Mouse (Mus musculus): ENCODE measurements around the gene Lrrc75b.
A peak's percentile ranks its signal among the peaks of the same experiment; 100 is the strongest.

Gene Lrrc75b

DNA sequence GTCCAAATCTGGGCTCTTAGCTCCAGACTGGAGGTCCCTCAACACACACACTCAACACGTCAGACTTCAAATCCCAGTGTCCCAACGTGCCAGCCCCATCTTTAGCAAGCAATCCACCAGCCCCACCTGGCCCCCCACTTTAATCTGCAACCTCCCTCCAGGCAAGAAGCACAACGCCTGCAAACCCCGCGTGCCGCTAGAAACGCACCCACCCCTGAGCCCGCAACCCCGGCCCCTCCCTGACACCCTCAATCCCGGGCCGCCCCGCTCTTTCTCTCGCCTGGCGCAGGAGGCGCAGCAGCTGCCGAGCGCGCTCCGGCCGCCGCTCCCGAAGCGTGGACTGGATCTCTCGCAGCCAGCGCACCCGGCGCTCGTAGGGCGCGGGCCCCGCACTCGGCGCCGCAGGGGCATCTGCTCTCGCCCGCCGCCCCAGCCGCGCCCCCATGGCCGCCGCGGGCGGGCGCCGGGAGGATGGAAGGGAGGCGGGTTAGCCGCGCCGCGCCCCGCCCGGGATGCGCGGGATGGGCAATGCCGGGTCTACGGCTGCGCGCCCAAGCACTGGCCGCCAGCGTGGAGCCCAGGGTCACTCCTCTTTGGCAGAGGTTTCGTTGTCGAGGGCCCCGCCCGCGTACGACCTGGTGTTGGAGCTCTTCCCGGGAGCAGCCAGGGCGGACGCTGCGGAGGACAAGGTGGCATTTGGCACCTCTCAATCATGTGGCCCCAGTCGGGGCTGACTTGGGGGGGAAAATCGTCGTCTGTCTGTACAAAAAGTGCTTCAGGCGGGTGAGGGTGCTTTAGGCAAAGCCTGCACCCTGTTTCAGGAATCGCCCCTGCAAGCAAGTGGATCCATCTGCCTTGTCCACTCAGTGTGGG is at the start of gene Lrrc75b:
Lrrc75b (minus strand) TSS at position 655 of the 873 bp plus-strand sequence.
- DNase-seq = no peak

DNA sequence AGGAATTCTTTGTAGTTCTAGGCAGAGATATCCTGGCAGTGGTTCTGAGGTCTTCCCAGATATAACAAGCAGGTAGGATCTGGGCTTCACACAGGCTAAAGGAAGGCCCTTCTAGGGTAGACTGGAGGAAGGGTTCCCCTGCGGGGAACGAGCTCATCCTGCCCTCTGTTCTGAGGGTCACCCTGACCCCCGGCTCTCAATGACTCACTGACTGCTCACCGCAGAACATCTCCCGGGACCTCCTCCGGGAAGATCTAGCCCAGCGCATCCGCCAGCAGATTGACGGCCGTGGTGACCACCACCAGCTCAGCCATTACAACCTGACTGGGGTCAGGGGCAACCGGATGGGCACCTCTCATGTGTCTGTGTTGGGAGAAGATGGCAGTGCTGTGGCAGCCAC is 48.8 kb upstream of the Lrrc75b start:
- DNase-seq = no peak

DNA sequence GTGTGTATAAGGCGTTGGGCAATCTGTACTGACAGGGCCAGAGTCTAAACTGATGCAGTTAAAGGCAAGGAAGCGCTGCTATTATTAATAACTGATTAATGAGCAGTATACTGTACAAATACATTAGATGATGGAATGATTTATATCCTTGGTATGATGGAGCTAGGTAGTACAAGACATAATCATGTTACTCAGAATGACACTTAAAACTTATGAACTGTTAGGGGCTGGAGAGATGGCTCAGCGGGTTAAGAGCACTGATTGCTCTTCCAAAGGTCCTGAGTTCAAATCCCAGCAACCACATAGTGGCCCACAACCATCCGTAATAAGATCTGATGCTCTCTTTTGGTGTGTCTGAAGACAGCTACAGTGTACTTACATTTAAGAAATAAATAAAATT is 47.1 kb upstream of the Lrrc75b start:
- no peak for DNase-seq

DNA sequence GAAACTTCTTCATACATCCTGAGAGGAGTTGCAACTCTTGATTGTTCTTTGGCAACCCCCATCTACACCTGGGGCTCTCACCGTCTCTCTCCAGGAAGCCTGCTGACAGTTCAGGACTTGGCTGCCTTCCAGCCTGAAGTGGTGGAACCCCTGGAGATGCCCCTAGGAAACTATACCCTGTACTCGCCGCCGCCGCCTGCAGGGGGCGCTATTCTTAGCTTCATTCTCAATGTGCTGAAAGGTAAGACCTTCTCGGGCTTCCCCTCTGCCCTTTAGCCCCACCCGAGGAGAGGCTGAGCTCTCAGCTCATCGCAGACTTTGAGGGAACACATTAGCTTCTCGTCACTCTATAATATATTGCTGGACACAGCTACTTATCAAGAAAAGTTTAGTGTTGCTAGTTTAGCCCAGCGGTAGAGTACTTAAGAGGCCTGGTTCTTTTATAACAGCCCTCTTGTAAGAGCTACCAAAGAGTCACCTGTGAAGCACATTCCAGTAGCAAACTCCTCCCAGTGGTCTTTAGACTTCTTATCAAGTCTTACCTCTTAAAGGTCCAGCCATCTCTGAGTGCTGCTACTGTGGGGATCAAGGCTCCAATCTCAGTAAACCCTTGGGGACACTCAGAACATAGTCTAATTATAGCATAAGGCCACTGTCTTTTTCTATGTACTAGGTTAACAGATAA is 45.2 kb upstream of the Lrrc75b start:
- DNase-seq = peak in 1 of 2 experiments; percentile 31

DNA sequence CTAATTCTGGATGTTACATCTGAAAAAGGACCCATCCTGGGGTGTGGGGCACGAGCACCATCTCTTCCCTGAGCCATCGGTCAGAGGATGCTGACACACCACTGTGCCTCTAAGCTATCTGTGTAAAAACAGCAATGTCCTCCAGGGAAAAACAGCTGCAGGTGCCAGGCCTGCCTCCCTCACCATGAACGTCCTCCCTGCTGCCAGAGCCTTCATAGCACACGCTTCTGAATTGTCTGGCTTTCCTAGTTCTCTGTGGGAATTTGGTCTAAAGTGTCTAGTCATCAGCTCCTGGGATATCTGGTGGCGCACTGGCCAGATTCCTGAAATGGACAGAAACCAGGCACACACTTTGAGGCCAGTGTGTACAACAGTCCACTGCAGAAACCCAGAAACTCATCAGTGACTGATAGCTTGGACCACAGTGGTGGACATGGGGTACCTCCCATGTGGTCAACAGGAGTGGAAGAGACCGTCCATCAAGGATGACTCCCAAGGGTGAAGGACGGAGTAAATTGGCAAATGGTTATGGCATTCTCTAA is 40.1 kb upstream of the Lrrc75b start:
- no peak for DNase-seq

DNA sequence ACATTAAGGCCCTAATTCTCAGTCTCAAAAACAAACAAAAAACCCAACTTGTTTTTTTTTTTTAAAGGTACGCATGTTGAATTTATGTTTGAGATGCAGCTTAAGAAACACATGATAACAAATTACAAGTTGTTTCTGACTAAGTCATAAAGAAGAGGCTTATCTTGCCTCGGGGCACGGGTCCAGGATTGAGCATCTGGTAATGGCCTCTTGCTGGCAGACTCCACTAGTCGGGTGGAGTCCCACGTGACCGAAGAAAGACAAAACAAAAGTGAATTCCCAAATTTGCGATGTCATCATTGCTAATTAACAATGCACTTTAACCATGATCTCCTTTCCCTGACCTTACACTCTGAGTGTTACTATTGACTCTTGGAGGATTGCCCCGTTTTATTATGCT is 35.9 kb upstream of the Lrrc75b start:
- DNase-seq = no peak

DNA sequence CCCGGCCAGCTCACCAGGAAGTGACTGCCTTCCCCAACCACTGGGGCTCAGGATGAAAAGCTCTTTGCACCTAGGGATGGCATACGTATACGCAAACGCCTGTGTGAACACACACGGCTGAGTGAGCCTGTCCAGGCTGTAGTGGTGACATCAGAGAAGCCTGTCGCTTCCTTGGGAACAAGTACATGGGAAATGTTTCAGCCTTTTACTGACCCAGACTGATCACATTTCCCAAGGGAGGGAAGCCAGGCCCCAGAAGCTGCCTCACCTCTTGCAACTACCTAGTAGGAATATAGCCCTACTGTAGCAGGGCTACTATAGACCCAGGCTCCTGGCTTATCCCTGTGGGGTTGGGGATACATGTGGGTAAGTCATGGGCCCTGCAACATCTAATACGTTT is 32.5 kb upstream of the Lrrc75b start:
- DNase-seq = peak in 1 of 2 experiments; percentile 32

DNA sequence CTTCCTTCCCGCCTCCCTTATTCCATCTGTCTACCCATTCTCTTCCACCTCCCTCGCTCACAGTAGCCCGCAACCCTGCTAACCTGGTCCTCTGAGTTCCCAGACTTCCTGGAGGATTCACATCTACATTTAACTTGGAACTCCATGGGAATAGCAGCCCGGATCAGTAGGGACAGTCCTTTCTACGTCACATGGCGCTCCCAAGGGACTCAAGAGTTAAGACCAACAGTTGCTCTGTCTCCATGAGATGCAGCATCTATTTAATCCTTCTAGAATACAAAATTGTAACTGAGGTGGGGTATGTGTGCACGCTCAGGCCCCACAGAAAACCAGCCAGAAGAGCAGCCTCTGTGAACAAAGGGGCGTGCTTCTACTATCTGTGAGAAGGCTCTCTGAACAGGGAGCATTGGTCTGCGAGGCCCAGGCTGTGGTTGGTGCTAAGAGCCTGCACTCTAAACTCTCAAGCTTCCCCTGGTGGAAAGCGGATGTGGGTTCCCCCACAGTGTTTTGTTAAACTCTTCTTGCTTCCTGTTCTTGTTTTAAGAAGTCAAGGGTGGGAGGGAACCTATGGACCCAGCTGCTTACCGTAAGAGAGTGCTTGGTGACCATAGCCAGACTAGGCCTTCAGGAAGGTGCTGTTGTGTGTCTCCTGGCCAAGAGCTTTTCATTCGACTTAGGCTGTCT is 31.2 kb upstream of the Lrrc75b start:
- DNase-seq = peak; percentile 71 to 81

- DNase-seq = peak in 1 of 2 experiments; percentile 44
These were observed 29.5 kb upstream of the Lrrc75b start for GRCm38 (mm10) chr10:75589651-75590050.

GRCm38 (mm10) chr10:75589129-75589528 is 29.0 kb upstream of the Lrrc75b start, which contains the start of gene Ggt5:
Gene Ggt5, plus strand, starts transcription at chr10:75589340.
- peak in 1 of 2 experiments; percentile 30 for DNase-seq

- no peak for DNase-seq
These were observed 28.2 kb upstream of the Lrrc75b start for GRCm38 (mm10) chr10:75588336-75588735.

- no peak for DNase-seq
These were observed 27.7 kb upstream of the Lrrc75b start for GRCm38 (mm10) chr10:75587781-75588180.

GRCm38 (mm10) chr10:75586553-75586879 is 26.4 kb upstream of the Lrrc75b start:
- no peak for DNase-seq

DNA sequence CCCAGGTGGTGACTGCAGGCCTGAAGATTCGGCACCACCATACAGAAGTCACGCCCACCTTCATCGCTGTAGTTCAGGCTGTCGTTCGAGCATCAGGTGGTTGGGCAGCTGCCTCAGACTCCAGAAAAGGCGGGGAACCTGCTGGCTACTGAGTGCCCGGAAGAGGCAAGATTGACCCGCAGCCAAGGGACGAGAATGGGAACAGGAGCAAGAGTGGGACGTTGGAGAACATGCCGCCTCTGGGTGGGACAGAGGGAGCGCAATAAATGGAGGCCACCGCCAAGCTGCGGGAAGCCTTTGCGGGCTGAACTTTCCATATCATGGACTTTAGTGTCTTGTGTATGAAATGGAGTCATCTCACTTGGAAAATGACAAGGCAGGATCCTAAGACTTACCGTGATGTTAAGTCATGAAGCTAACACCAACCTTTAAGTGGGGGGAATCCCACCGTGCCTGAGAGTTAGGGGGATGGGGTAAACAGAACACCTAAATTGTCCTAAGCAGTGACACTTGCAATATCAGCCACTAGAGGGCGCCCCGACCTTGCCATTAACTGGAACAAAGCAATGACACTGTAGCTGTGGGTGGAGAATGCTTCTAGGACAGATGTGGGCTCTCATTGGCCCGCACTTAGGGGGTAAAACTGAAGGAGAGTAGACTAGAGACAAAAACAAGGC is 25.9 kb upstream of the Lrrc75b start:
- peak; percentile 71 to 92 for DNase-seq

GRCm38 (mm10) chr10:75579129-75579528 is 19.0 kb upstream of the Lrrc75b start:
- no peak for DNase-seq

DNA sequence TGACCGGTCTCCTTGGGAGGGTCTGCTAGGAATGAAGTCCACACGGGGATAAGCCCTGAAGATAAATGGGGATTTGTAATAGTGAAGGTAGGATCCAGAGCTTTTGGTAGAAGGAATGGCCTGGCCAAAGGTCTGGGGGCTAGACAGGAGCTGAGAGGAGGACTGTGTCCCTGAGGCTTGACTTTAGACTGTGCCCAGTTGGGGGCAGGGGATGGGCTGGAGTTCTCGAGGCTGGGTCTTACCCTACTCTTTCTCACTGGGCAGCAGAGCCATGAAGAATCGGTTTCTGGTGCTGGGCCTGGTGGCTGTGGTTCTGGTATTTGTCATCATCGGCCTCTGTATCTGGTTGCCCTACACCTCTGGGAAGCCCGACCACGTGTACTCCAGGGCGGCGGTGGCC is 13.8 kb upstream of the Lrrc75b start:
- no peak for DNase-seq

DNA sequence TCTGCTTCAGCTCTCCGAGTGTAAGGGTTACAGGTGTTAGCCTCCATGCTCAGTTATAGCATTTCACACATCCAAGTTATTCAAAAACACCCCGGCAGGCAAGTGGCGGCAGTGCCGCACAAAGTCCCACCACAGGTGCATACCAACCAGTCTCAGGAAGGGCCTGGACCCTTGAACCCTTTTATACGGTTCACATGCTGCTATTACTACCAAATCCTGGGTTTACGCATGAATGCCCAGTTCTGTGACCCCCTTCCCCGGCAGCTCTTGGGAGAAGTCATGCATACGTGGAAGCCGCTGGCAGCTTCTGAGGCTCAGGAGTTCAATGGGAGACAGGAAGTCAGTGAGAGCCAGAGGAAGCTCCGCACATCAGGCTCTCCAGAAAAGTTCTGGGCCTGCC is 13.1 kb upstream of the Lrrc75b start:
- no peak for DNase-seq

DNA sequence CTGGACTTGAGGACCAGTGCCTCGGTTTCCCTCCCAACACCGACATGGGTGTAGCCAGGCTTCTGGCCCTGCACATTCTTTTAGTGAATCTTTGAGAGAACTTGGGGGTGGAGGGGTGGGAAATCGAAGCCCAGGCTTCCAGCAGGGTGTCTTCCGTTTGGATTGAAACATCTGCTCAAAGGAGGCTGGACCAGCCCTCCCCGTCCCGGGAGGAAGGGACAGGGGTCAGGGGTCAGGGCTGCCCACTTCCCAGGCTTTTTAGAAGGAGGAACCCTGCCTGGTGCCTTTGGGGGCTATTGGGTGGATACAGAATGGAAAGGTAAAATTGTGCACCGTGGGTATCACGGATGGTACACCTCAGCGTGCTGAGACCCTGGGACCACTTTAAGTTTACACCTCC is 11.8 kb upstream of the Lrrc75b start:
- no peak for DNase-seq

DNA sequence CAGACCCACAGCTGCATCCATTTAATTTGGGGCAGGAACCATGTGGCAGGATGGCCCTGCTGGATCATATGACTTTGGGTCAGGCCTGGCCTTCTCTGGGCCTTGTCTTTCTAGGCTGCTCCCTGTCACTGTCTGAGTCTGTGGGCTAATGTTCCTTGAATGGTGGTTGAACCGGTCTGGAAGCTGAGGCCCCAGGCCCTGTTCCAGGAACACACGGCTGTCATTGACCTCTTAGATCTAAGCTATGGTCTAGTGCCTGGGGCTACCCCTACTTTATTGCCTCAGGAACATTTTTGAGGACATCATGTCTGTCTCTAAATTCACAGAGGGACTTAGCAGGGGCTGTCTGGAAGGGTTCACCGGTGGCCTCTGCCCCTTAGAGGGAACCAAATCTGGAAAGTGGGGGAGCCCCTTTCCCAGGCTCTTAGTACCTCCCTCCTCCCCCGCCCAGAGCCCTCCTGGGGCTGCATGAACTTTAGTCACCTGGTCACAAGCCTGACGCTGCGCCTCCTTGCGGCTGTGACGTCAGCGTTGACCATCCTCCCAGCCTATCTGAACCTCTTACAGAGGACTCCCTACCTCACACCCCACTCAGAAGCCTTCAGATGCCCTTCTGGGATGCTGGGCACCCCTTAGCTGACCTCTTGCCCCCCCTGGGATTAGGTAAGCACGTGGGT is 11.0 kb upstream of the Lrrc75b start:
- DNase-seq = no peak

DNA sequence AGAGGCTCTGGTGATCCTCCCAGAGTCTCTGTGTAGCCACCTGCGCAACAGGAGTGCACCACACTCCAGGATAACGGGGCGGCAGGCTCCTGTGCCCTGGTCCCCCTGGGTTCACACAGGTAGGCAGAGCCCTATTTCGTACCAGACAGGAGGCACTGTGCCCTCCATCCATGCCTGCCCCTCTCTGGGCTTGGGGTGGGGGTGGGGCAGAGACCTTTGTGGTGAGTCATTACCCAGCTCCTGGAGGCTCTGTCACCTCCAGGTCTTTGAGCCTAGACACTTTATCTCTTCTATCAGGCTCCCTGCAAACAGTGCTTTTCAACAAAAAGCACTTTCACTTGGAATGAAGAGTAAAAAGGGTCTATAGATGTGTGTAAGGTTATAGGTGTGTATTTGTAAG is 8.7 kb upstream of the Lrrc75b start:
- DNase-seq = no peak

DNA sequence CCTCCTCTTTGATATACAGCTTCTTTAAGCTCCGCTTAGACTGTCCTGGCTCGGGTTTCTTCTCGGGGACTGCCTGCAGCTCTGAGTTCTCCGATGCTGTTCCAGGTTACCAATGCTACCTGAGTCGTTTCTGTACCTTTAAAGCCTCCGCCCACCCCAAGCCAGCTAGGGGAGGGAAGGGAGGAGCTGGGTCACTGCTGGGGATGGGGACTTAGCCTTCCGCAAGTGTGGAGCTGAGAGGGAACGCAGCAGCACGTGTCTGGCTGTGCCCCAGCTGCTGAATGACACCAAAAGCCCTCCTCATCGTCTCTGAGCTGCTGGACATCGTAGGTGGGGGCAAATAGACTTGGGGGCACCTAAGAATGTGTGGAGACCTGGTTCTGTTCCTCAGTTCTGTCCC is 8.3 kb upstream of the Lrrc75b start:
- DNase-seq = no peak

GRCm38 (mm10) chr10:75568029-75568428 is 7.9 kb upstream of the Lrrc75b start:
- DNase-seq = no peak

All from spleen, adult 18-20 months (tissue).